Mouse (Mus musculus) natural killer cell, adult 2 months (primary cell): ENCODE results near the gene Gm45717.
"Not testable (repeated sequence)": the region's sequence is repeated elsewhere in the genome, so short reads cannot be mapped to it uniquely, and the experiment has no call there.

ENCODE experiments used
- DNase-seq, 2 experiments: peaks; one replicate each; pipeline ENCODE4 v3.0.0; 2022; ENCODE audit warnings: low spot score in 2 of 2

Gm45717 gene

DNA sequence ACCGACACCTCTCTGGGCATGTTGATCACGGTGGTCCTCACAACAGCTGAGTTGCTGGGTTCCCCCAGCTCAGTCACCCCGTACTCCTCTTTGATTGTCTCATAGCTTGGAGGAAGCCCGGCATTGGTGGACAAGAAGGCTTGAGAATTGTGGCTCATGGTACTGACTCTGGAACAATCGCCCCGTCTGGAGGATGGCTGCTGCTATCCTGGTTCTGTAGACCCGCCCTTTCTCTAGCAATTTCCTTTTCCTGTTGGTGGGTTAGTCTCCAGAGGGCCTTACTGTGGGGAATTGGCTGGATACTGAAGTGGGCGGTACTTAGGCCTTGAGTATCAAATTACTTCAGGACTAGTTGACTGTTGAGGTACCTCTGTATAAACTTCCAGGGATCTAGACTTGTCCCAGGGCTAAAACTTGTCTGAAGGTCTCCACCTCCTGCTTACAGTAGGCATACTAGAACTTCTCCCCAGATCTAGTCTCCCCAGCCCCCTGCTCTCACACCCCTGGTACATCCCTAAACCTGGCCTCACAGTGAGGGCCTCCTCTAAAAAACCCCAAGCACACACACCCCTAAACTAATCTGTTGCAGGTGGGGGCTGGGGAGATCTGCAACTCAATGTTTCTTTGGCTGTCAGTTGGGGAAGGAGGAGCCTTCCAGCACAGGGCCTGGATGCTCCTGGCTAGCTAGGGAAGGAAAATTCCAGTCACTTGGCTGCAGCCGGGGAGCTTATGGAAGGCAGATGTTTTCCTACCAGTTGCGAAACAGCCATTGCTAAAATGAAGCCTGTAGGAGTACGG is at the start of gene Gm45717, which contains the start of gene Ifitm2:
Gene Gm45717, minus strand, starts transcription at position 180 of the 798 bp plus-strand sequence.
Gene Ifitm2, minus strand, starts transcription at position 230 of the 798 bp plus-strand sequence.
- no peak for DNase-seq

DNA sequence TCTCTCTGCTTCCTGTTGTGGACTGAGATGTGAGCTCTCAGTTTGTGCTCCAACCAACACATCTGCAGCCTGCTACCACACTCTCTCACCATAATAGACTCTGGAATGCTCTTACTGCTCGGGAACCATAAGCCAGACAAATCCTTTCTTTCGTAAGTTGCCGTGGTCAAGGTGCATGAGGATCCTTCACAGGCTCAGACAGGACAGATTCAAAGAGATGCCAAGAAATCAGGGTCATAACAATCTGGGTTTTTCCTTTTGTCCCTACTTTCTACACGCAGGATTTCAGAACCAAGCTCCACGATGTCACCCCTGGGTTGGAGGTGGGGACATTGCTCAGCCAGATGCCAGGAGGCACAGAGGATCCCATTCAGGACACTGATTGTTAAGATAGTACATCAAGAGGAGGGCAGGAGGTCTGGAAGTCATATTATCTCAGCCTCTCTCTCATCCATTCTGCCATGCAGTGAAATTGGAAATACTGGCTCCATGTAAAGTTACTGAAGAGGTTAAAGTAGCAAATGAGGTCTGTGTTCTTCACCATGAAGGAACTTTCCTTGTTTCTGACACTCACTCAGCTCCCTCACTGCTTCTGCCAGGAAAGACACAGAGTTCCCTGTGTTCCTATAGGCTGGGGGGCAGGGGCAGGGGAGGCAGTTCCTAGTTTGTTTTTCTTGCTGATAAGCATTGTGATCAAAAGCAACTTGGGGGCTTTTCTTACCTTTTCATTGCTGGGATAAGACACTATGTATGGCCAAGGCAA is 47.7 kb upstream of the Gm45717 start:
- DNase-seq, result no peak

- no peak for DNase-seq
Measured at GRCm38 (mm10) chr7:141000881-141001708, 45.4 kb upstream of the Gm45717 start.

DNA sequence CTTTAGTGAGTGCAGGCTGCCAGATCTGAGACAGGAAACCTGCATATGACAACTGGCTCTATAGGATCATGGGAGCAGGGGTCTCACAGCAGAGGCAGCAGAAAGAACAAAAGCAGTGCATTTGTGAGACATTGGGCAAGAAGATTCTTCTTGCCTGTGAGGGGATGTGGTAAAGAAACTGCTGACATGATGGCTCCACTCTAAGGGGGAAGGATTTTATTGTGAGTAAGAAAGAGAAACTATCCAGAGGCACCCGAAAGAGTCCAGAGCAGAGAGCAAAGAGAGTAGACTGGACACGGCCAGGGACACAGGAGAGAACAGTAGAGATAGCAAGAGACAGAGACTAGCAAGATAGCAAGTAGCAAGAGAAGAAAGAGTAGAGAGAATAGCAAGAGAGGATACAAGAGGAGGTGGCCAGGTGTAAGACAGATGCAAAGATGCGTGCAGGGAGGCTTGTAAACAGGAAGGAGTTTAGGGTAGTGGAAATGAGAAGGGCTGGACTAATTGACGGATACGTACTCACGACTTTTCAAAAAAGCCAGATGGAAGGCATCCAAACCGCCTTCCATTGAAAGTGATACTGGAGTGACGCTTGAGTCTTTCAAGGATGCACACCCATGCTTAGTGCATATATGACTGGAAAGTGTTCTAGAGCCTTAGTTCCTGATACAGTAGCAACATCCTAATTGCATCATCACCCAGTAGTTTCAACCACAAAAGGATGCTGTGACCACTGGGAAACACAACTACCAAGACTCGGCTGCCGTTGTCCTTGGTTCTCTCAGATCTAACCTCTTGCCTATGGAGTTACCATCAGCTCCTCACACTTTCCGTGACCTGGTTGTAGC is 43.3 kb upstream of the Gm45717 start:
- no peak for DNase-seq

DNA sequence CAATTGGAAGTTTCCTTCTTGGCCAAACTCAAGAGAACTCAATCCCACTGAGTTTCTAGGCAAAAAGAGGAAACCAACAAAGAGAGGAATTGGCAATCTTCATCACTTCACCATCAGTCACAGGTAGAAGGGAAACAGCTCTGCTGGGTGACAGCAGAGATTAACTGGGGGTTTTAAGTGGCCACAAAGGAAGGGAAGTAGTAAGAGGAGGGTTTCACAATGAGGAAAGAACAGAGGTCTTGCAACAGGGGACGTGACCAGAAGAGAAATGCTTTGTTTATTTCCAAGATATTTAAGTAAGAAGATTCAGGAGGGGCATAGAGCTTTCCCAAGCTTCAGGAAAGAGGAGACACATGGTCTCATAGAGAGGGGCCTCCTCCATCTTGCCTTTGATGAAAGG is 42.1 kb upstream of the Gm45717 start:
- no peak for DNase-seq

DNA sequence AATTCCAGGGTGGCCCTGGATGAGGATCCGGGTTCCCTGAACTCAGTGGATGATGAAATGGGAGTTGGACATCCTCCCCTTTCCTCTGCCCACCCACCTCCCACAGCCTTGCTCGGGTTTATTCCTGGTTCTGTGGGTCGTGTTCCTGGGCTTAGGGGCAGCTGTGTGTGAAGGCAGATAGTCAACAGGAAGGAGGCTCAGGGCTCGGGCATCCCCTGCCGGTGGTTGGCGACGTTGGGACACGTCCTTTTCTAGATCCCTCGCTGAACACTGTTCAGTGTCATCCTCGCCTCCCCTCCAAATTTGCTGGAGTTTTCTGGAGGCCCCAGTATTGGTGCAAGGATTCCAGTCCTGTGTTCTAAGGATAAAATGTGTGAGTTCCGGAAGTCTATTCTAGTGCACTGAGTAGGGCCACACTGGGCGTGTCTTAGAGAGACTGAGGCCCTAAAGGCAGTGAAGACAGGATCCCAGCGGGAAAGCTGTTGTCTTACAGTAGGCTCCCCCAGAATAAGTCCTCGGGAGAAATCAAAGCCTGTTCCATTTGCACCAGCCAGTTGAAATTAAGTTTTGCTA is 35.5 kb upstream of the Gm45717 start:
- no peak for DNase-seq

DNA sequence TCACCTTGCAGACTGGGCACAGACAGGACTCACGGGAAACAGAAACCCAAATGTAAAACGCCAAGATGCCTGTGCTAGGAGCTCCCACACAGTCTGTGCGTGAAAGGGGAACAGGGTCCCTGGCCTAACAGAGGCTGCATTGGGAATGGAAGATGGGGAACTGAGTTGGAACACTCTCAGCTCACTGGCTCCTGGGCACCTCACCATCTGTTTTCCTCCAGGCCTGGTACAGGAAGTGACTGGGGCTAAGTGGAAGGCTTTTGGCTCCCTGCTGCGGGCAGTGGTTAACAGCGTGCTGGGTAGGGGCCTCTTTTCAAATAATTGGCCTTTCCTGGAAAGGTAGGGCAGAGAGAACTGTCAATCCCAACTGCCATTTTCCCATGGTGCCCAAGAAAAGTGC is 34.9 kb upstream of the Gm45717 start:
- no peak for DNase-seq

GRCm38 (mm10) chr7:140990185-140990584 is 34.4 kb upstream of the Gm45717 start:
- no peak for DNase-seq

DNA sequence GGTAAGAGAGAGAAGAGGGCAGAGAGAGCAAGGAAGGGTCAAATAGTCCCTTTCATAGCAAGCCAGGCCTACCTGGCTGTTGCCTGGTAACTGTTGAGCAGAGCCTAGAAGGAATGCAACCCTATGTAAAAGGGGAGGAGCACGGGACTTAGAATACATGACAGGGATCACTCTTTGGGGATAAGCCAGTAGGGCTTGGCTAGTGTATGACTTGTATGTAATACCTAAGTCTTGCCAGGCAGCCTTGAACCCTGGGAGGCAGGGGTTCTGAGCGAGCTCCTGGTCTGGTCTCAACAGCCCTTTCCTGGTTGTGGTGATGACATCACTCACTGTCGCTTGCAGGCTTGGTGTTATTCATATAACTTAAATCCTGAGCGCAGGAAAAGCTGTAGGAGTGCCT is 33.3 kb upstream of the Gm45717 start:
- no peak for DNase-seq

DNA sequence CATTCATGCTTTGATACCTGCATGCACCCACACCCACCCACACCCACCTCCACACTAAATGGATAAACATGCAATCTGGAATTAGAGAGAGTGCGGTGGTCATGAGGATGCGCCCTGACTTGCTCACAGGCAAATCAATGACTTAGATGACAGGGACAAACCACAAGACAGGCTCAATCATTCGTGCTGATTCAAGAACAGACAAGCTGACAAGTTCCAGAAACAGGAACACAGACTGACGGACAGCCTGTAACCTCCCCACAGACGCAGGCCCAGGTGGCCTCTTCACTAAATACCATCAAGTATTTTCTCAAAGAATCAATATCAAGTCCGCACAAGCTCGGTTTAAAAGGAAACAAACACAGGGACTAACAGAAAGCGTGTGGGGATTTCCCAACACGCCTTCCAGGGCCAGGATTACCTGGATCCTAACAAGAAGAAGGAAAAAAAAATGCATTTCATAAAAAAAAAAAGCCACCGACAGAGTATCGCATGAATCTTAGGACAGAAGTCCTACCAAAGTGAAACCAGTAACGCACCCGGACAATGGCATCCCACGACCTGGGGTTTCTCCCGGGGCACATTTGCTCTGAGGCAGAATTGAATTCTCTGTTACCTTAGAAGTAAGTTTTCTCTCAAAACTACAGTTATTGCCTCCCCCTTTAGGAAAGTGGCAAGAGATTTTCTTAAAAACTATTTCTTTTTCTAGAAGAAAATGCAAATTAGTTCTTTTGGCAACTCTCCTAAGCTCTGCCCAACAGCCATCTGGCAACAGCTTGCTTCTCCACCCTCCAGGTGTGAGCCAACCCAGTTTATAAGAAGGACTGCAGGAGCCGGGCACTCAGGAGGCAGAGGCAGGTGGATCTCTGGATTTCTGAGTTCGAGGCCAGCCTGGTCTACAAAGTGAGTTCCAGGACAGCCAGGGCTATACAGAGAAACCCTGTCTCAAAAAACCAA is 31.7 kb upstream of the Gm45717 start:
- DNase-seq, result no peak

DNA sequence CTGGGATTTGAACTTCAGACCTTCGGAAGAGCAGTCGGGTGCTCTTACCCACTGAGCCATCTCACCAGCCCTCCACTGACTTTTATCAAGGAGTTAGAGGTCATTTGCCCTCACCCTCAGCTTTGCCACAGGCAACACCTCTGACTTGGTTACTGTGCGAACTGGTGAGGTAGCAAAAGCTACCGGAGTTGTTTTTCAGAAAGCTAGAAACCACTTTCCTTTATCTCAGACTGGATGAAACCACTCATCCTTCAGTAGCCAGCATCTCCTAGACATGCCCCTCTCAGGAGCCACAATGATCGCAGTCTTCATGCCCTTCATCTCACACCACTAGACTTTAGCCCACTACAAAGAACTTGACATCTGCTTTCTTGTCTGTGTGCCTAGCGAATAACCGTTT is 27.2 kb upstream of the Gm45717 start:
- peak; percentile 15 to 59 for DNase-seq

DNA sequence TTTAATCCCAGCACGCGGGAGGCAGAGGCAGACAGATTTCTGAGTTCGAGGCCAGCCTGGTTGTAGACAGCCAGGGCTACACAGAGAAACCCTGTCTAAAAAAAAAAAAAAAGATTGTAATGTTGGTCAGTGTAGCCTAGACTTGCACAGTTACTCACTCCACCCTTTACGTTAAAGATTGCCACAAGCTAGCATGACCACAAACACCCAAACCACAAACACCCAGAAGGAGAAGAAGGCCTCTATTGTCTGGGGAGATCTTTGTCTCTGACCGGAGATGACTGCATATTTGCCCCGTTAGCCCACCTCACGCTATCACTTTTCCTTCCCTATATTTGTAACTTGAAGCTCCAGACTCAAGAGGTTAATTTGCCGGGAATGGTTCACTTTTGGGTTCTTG is 26.0 kb upstream of the Gm45717 start:
- peak; percentile 73 to 89 for DNase-seq

GRCm38 (mm10) chr7:140976720-140977119 is 21.0 kb upstream of the Gm45717 start:
- DNase-seq, result not testable (repeated sequence)

DNA sequence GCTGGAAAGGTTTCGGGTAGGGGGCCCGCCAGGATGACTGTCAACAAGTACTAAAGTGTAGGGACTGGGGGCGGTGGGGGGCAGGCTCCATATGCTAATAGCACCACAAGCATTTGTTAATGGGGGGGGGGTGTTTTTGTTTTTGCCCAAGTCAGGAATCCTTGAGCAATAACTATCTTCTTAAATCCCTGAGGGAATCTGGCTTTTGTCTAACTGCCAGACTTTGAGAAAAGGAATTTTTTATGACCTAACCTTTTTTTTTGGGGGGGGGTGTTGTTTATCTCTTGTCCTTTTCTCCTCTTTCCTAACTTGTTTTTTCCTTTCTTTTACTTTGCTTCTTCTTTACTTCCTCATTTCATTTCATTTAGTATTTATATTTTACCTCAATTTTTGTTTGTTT is 19.7 kb upstream of the Gm45717 start:
- no peak for DNase-seq

GRCm38 (mm10) chr7:140974940-140975339 is 19.2 kb upstream of the Gm45717 start:
- no peak for DNase-seq

DNA sequence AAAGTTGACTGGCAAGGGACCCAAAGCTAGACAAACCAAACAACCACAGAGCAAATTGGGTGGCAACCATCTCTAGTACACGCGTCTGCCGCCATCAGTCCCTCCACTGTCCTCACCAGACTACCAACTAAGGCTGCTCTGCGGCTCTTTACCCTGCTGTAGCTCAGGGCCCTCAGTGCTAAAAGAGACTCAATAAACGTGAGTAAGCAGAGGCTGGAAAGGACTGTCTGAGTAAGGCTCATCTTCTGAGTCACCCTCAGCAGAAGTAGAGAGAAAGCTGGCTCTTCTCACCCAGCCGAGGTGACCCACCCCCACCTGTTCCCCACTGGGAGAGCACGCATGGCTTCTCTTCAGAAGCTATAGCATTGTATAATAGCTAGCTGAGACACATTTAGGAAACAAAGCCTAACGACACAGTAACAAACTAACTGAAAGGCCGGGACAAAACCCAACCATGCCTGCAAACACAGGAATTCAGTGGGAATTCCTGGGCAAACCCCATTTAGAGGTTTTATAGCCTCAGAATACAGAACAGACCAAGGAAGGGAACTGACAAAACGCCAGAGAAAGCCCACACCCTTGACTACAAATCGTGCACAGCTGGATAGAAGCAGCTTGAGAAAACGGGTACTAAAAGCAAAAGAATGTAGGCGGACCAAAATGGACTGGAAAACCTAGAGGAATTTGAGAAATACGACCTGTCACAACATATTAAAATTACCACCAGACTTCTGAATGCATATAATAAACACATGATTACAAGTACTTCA is 17.8 kb upstream of the Gm45717 start:
- no peak for DNase-seq

- no peak for DNase-seq
Measured at GRCm38 (mm10) chr7:140971479-140972171, 15.9 kb upstream of the Gm45717 start.

DNA sequence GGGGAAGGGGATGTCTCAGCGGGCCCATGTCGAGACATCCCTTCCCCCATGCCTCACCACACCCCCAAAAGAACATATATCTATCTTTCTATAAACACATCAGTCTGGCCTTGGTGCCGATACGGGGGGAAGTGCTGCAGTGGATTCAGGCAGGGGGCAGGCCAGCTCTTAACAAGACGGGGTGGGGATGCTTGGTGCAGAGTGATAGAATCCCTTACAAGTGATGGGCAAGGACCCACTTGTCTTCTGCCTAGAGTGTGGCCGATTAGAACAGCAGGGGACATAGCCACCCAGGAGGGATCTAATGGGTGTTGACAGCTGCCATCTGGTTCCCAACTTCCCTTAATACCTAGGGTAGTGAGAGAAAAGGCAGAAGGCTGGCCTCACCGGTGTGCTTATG is 15.2 kb upstream of the Gm45717 start:
- DNase-seq, result no peak
